Mouse (Mus musculus): ENCODE results near the gene Fam135a. TPM values are rescaled to one million over a fixed set of nuclear protein-coding genes. Genes with fewer than 3 reads are reported as not detected.

Gene Fam135a
- 1 to 10 TPM; 1.7 to 2.4 TPM for total RNA-seq (2023)

DNA sequence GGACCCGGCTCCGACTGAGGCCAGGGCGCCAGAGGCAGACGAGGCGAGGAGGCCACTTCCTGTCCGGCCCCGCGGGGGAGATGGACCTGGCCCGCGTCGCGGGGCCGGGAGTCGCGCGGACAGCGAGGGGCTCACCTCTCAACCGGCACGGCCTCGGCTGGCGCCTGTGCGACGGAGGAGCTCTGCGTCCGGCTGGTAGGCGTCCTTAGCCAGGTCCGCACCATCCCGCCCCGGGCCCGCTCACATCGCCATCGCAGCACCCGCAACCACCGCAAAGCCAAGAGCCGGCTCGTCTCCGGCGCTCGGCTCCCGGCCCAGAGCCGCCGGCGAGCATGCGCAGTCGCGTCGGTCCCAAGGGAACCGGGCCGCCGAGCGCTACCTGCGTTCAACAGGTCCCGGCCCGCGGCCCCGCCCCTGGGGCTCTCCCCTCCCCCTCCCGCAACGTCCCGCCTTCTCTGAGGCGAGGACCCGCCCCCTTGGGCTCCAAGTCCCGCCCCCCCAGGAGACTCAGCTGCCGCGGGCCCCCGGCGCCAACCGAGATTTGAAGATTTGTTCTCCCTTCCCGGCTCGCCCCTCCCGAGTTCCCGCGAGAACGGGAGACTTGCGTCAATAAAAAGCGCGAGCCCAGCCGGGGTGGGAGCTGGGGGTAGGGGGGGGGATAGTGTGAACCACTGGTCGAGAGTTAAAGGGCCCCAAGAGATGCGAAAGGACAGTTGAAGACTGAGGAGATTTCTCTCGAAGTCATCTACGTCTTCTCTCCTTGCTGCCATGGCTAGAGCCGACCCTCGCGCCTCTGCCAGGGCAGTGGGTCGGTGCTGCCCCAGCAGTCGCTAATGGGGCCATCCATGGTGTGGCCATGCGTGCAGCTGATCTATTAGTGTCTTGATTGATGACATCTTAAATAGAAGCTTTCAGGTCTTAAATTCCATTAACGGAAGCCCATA lies at the start of gene Fam135a:
Fam135a (minus strand) TSS at position 416 of the 944 bp plus-strand sequence.

DNA sequence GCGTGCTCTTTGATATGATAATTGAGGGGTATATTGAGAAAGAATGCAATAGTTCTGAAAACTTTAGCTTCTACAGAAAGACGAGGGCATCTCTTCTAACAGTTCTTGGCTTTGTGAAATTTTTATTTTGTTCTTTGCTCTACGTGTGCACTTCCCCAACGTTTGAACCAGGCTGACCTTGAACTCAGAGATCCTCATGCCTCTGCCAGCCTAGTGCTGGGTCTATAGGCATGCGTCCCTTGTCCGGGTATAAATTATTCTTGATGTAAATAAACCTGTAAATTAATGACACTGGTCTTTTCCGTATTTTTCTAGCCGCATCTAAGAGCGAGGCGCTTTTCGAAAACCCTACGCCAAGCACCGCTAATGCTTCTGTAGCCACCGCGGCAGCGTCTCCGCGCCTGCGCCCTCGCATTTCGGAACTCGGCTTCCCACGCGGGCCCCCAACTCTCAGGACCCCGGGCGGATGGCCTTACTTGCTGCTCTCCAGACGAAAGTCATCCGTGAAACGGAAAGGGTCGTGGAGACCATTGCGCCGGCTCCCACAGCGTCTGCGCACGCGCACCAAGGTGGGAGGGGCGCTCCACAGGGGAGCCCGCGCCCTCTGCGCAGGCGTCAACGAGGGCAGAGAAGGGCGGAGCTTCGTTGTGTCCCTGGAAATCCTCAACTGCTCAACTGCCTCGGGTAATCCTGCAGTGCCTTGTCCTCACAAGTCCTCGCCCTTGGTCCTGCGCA lies 94.9 kb downstream of the Fam135a start, which contains the start of gene Sdhaf4:
Sdhaf4 (minus strand) TSS at position 587 of the 735 bp plus-strand sequence.

Other genes with a start within 250 kb of the Fam135a start
- gene Smap1, start 178.0 kb downstream of the Fam135a start, total RNA-seq (2023) = 10 to 100 TPM; 48.2 to 49.7 TPM
- gene Sdhaf4, start 94.7 kb downstream of the Fam135a start, total RNA-seq (2023) = 10 to 100 TPM in 1 of 2 experiments, 1 to 10 TPM in 1; 9.0 to 12.7 TPM
- gene Col9a1, start 77.3 kb upstream of the Fam135a start, total RNA-seq (2023) = not detected